Mouse (Mus musculus) liver, embryonic 15.5 days (tissue): Measurements from ENCODE around the gene Ucp3. TPM values are rescaled to one million over a fixed set of nuclear protein-coding genes. Genes with fewer than 3 reads are reported as not detected.
A peak's percentile ranks its signal among the peaks of the same experiment; 100 is the strongest.

ENCODE experiments used
- ATAC-seq: fragments of 200-750 bp; cut with Nextera tagmentation; 2 replicates; pipeline ENCODE4 v1.8.0; 2017; ENCODE audit warnings: moderate number of reproducible peaks, mild to moderate bottlenecking, moderate library complexity; ENCODE audit not compliant: insufficient read depth
- H3K27ac ChIP-seq: fragments of 300-500 bp; sonication (generic); replicated peaks from 2 replicates; pipeline ENCODE4 v1.5.1; 2015; ENCODE audit warnings: mild to moderate bottlenecking, inconsistent platforms
- H3K27me3 ChIP-seq: fragments of 300-500 bp; sonication (generic); 2 replicates; pipeline ENCODE4 v1.6.1; 2015; ENCODE audit warnings: mild to moderate bottlenecking, inconsistent platforms
- H3K36me3 ChIP-seq: fragments of 300-500 bp; sonication (generic); replicated peaks from 2 replicates; pipeline ENCODE4 v1.6.1; 2015; ENCODE audit warnings: moderate library complexity, mild to moderate bottlenecking, inconsistent platforms
- H3K4me1 ChIP-seq: fragments of 300-500 bp; sonication (generic); replicated peaks from 2 replicates; pipeline ENCODE4 v1.6.1; 2015; ENCODE audit warnings: inconsistent platforms
- H3K4me2 ChIP-seq: fragments of 300-500 bp; sonication (generic); 2 replicates; pipeline ENCODE4 v1.6.1; 2015; ENCODE audit warnings: moderate library complexity, mild to moderate bottlenecking, inconsistent platforms
- H3K4me3 ChIP-seq: fragments of 300-500 bp; sonication (generic); replicated peaks from 2 replicates; pipeline ENCODE4 v1.5.1; 2015; ENCODE audit warnings: mild to moderate bottlenecking, inconsistent platforms
- H3K9ac ChIP-seq: fragments of 300-500 bp; sonication (generic); 2 replicates; pipeline ENCODE4 v1.6.1; 2015; ENCODE audit warnings: moderate library complexity, mild to moderate bottlenecking, inconsistent platforms
- H3K9me3 ChIP-seq: fragments of 300-500 bp; sonication (generic); replicated peaks from 2 replicates; pipeline ENCODE4 v1.6.1; 2016; ENCODE audit warnings: inconsistent platforms
- whole genome bisulfite sequencing: fragments of 180-500 bp; shearing (Covaris S2); methylation state at CpG from one replicate; pipeline ENCODE4 v1.1.7; 2015; ENCODE audit warnings: mixed read lengths; ENCODE audit not compliant: insufficient replicate concordance; 5-methylcytosine and 5-hydroxymethylcytosine counted together
- polyA plus RNA-seq: library from polyadenylated mRNA; unstranded; fragments of >200 nt; fragmentation: Nextera tagmentation; extraction: Ambion mirVana; gene quantifications from 2 replicates; pipeline ENCODE4 v1.2.1, GENCODE M21; 2015

Gene Ucp3
- polyA plus RNA-seq, 1 experiment from 2014 or later = 0.06 TPM

DNA sequence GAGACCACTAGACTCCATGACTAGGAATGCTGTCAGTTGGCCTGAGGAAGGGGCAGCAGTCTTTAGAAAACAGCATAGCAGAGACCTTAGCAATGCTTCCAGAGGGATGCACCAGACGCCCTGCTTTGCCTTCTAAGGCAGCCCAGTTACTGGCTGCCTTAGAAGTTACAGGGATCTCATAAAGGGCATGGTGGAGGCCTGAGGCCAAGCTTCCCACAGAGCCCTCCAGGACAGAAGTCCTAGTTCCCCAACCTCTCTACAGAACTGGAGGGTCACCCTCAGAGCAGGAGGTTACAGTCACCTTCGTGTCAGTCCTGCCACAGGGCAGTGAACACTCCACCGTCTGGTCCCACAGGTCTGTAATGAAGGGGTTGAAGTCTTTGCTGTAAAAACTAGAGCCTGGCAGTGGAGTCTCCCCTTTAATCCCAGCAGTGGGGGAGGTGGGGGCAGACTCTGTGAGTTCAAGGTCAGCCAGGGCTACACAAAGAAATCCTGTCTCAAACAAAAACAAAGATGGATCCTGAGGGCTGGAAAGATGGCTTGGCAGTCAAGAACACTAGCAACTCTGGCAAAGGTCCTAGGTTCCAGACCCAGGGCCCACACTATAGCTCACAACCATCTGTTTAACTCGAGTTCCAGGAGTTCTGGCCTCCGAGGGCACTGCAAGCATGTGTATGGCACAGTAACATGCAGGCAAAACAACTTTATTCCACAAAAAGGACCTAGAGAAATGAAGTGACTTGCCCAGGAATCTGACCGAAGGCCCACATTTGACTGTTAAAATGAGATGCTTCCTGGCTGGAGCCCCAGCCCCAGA, 28.4 kb downstream of the Ucp3 start:
- Histone ChIP-seq H3K4me2 (no peak overlapping the region), H3K27ac (peak overlapping the region; percentile 85), H3K36me3 (peaks cover 45% of the 10 kb centered on the region), H3K4me3 (no peak overlapping the region), H3K9me3 (no peaks in the 10 kb centered on the region), H3K9ac (peak overlapping the region; percentile 3; the same call in 1 of the 2 replicates), H3K4me1 (peaks cover 91% of the 10 kb centered on the region), H3K27me3 (no peaks in the 10 kb centered on the region)
- WGBS = 52% methylated on average over 6 of the region's 6 CpGs
- ATAC-seq = peak; percentile 17

DNA sequence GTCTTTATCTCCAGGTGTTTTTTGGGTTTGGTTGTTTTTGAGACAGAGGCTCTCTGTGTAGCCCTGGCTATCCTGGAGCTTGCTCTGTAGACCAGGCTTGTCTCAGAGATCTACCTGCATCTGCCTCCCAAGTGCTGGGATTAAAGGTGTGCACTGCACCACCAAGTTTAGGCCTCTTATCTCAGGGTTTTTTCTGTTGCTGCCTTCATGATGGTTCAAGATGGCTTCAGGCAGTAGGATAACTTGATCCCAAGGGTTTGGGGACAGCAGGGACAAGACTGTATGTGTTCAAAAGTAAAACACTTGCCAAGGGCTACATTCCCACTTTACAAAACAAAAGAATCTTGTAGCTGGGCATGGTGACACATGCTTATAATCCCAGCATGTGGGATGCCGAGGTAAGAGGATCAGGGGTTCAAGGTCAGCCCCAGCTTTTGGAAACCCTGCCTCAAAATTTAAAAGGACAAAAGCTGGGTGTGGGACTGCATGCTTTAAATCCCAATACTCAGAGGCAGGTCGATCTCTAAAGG, 29.1 kb downstream of the Ucp3 start:
- H3K4me2 ChIP-seq = no peak overlapping the region
- 0 out of 2 replicates have a peak overlapping the region, but pooled peaks have one; percentile 8 for H3K9ac ChIP-seq
- no peaks in the 10 kb centered on the region for H3K27me3 ChIP-seq
- H3K4me1 ChIP-seq = peaks cover 84% of the 10 kb centered on the region
- no peak for ATAC-seq
- H3K4me3 ChIP-seq = no peak overlapping the region
- peak overlapping the region; percentile 85 for H3K27ac ChIP-seq
- H3K36me3 ChIP-seq = peaks cover 39% of the 10 kb centered on the region
- WGBS = 48% methylated on average over 2 of the region's 2 CpGs
- H3K9me3 ChIP-seq = no peaks in the 10 kb centered on the region

DNA sequence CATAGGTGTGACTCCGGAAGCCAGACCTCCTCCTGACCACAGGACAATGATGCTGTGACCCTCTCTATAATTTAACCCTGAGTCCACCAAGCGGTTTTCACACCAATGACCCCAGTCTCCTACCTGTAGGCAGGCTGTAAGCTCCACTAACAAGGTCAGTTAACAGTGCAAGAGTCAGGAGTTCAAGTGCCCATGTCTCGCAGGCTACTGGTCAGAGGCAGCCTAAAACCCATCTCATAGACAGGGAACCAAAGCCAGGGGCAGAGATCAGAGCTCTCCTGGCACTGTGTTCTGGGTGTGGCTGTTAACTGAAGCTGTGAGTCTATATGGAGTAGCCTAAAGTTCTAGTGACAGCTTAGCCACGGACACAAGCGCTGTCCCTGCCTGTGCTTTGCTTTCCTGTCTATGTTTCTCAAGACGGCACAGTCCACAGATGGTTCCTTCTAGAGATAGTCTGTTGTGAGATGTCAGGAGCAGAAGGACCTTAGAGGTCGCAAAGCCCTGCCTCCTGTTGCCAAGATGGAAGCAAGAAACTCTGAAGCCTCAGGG, 29.7 kb downstream of the Ucp3 start:
- Histone ChIP-seq H3K9ac (peak overlapping the region; percentile 8; the same call in 1 of the 2 replicates), H3K27me3 (peaks cover 2% of the 10 kb centered on the region; the same call in 1 of the 2 replicates), H3K4me1 (peaks cover 79% of the 10 kb centered on the region), H3K27ac (peak overlapping the region; percentile 85), H3K36me3 (peaks cover 33% of the 10 kb centered on the region), H3K4me2 (no peak overlapping the region), H3K9me3 (no peaks in the 10 kb centered on the region), H3K4me3 (no peak overlapping the region)
- ATAC-seq = peak; percentile 17
- WGBS = 43% methylated on average over 7 of the region's 7 CpGs

DNA sequence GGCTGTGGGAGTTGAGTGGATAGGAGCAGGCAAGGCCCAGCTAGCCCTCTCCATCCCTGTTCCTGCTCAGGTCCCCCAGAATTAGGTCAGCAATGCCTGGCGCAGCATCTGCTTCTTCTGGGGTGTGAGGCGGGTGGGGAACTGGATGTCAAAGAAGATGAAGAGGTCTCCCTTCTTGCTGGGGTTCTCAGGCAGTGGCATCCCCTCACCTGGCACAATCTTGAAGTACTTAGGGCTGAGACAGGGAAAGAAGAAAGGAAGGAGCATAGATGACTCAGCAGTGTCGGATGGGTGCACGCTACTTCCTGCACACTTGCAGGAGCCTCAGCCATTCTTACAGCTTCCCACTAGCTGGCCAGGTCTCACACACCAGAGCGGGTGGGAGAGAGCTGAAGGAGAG, 30.3 kb downstream of the Ucp3 start:
- Histone ChIP-seq H3K27ac (peak overlapping the region; percentile 85), H3K4me1 (peaks cover 73% of the 10 kb centered on the region), H3K27me3 (peaks cover 7% of the 10 kb centered on the region), H3K4me3 (no peak overlapping the region), H3K9me3 (no peaks in the 10 kb centered on the region), H3K9ac (0 out of 2 replicates have a peak overlapping the region, but pooled peaks have one; percentile 8), H3K36me3 (peaks cover 27% of the 10 kb centered on the region), H3K4me2 (no peak overlapping the region)
- peak; percentile 5 for ATAC-seq
- 23% methylated on average over 5 of the region's 5 CpGs for WGBS

DNA sequence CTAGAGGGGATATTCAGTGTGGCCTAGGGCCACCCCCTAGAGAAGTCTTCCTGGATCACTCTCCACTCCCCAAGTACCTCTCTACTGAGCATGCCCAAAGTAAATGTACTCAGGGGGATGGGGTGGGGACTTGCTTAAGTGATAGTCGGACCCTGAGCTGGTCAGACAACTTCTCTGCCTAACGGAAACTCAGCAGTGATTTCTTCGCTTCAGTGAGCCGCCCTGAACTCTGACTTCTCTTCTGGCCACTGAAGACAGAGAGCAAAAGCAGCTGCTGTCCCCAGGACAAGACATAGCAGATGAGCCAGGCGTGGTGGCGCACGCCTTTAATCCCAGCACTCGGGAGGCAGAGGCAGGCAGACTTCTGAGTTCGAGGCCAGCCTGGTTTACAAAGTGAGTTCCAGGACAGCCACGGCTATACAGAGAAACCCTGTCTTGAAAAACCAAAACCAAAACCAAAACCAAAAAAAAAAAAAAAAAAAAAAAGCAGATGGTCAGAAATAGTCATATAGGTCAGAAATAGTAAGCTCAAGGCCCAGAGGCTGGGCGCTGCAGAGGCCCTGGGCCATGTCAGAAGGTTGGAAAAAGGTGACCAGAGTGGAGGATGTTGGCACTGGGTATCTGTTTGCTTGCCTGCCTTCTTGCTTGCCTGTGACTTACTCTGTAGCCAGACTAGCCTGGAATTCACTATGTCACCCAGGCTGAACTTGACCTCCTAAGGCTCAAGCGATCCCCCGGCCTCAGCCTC, 32.1 kb downstream of the Ucp3 start:
- Histone ChIP-seq H3K9me3 (no peaks in the 10 kb centered on the region), H3K36me3 (peaks cover 9% of the 10 kb centered on the region), H3K4me2 (no peak overlapping the region), H3K9ac (no peak overlapping the region), H3K27me3 (peaks cover 7% of the 10 kb centered on the region), H3K4me3 (no peak overlapping the region), H3K4me1 (peaks cover 55% of the 10 kb centered on the region), H3K27ac (no peak overlapping the region)
- 74% methylated on average over 13 of the region's 13 CpGs for WGBS
- ATAC-seq = no peak

DNA sequence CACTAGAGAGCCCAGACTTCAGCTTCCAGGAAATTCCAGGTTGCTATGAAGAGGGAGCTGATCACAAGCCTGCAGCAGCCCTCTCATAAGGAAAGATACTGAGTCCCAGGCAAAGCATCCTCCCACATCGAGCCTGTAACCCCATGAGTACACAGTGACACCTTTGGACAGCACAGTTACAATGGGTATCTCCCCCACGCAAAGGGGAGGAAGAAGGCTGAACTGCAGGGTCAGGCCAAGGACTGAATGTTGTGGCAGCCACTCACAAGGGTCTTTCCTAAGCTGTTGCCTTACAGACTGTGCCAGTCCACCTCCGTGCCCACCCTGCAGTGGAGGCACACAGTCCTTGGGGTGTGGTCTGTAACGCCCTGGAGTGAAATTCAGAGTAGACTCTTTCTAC, 33.7 kb downstream of the Ucp3 start:
- no peak overlapping the region for H3K27ac ChIP-seq
- no peaks in the 10 kb centered on the region for H3K36me3 ChIP-seq
- H3K4me3 ChIP-seq = no peak overlapping the region
- no peak for ATAC-seq
- H3K4me1 ChIP-seq = peaks cover 39% of the 10 kb centered on the region
- no peaks in the 10 kb centered on the region for H3K9me3 ChIP-seq
- H3K27me3 ChIP-seq = peaks cover 19% of the 10 kb centered on the region
- H3K4me2 ChIP-seq = no peak overlapping the region
- H3K9ac ChIP-seq = no peak overlapping the region
- WGBS = 47% methylated on average over 4 of the region's 4 CpGs

DNA sequence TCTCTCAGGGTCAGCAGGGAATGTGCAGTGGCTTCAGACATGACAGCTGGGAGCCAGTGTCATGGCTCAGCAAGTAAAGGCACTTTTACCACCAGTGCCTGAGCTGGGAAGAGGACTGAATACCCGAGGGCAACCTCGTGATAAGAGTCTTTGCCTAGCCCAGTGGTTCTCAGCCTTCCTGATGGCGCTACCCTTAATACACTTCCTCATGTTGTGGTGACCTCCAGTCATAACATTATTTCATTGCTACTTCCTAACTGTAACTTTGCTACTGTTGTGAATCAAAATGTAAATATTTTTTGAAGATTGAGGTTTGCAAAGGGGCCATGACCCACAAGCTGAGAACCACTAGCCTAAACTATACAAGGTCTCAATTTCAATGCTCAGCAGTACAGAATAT, 35.9 kb downstream of the Ucp3 start:
- Histone ChIP-seq H3K9ac (no peak overlapping the region), H3K9me3 (no peaks in the 10 kb centered on the region), H3K27ac (no peak overlapping the region), H3K27me3 (peaks cover 40% of the 10 kb centered on the region), H3K4me3 (no peak overlapping the region), H3K4me2 (no peak overlapping the region), H3K4me1 (peaks cover 17% of the 10 kb centered on the region), H3K36me3 (no peaks in the 10 kb centered on the region)
- ATAC-seq = no peak
- 16% methylated on average over 3 of the region's 3 CpGs for WGBS

DNA sequence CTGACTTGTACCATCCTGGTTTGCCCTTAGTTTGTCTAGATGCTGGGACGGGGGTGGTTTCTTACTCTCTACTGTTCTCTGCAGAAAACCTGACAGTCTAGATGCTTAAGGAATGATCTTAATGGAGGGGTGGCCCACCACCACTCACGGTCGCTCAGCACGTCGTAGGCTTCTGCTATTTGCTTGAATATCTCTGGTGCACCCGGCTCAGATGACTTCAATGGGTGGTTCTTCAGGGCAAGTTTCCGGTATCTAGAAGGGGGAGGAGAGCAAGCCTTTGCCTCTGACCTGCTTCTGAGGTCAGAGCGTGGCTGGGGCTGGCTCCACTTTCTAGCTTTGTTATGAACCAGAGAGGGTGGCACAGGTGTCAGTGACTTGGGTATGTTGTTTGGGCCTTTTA, 38.8 kb downstream of the Ucp3 start:
- Histone ChIP-seq H3K4me2 (no peak overlapping the region), H3K4me1 (no peaks in the 10 kb centered on the region), H3K4me3 (no peak overlapping the region), H3K27ac (no peak overlapping the region), H3K9ac (no peak overlapping the region), H3K9me3 (no peaks in the 10 kb centered on the region), H3K36me3 (no peaks in the 10 kb centered on the region), H3K27me3 (peaks cover 49% of the 10 kb centered on the region)
- WGBS = 51% methylated on average over 8 of the region's 8 CpGs
- no peak for ATAC-seq

DNA sequence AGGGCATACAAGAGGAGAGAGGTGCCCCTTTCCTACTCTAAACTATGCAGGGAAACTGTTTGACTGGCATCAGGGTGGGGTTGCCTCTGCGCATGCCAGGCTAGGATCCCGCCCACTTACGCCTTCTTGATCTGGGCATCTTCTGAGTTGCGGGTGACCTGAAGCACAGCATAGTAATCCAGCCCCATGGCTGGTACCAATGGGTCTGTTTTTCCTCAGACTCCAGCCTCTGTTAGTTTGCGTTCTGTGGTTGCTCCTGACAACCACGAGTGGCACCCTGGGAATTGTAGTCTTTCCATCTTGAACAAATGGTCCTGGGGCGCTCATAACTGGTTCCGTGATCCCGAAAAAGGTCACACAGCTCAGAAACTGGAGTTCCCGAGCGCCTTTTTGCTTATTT, 41.8 kb downstream of the Ucp3 start, which contains the start of gene Dnajb13:
Dnajb13 (minus strand) TSS at position 388 of the 400 bp plus-strand sequence.
- Histone ChIP-seq H3K4me1 (no peaks in the 10 kb centered on the region), H3K27ac (no peak within 1 kb of the TSS), H3K4me3 (no peak within 1 kb of the TSS), H3K4me2 (no peak within 1 kb of the TSS), H3K9me3 (no peaks in the 10 kb centered on the region), H3K27me3 (peaks cover 41% of the 10 kb centered on the region), H3K36me3 (no peaks in the 10 kb centered on the region), H3K9ac (no peak within 1 kb of the TSS)
- no peak for ATAC-seq
- 50% methylated on average over 11 of the region's 11 CpGs for WGBS

DNA sequence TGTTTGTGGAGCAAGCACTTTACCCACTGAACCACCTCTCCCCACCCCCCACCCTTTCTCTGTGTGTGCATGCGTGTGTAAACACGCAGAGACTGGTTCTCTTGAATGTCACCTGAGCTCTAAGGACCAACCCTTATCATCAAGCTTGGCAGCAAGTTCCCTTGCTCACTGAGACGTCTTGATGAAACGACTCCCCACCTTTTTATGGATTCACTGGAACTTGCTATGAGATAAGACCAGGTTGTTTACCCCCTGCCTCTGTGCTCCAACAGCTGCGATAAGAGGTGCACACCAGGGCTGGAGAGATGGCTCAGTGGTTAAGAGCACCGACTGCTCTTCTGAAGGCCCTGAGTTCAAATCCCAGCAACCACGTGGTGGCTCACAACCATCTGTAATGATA, 47.4 kb downstream of the Ucp3 start:
- H3K27me3 ChIP-seq = 0 out of 2 replicates have a peak, but pooled peaks cover 4% of the 10 kb centered on the region
- WGBS = 40% methylated on average over 7 of the region's 7 CpGs
- H3K9me3 ChIP-seq = no peaks in the 10 kb centered on the region
- H3K27ac ChIP-seq = no peak overlapping the region
- no peak overlapping the region for H3K4me3 ChIP-seq
- H3K36me3 ChIP-seq = no peaks in the 10 kb centered on the region
- ATAC-seq = no peak
- H3K4me2 ChIP-seq = no peak overlapping the region
- H3K9ac ChIP-seq = no peak overlapping the region
- H3K4me1 ChIP-seq = 0 out of 2 replicates have a peak, but pooled peaks cover 2% of the 10 kb centered on the region
